In the genomic region with DNA sequence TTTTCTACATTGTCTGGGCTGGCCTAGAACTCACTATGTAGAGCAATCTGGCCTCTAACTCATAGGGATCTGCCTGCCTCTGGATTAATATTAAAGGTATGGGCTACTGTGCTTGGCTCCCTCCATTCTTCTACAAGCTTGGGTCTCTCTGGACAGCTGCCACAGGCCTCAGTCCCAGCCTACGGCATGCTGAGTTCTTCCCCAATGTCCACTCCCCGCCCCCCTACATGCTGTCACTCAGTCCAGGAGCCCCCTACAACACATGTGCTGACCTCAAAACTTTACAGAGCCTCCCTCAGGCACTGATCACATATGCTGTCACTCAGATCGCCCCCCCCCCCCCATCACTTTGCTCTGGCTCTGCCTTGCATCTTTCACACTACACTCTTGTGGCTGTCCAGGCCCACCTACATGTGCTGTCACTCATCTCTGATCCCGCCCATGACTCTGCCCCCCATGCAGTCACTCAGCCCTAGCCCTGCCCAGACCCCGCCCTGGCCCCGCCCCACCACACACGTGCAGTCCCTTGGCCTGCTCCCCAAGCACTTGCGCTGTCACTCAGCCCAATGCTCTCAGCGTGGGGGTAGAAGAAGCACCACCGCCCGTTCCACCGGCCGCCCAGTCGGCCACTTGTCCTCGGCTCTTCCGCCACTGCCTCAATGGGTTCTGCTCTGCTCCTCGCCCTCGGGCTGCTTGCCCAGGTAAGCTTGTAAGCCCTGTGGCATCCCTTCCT, we compare ENCODE assay signal across 9 mouse cellular contexts. TPM values are rescaled to one million over a fixed set of nuclear protein-coding genes. Genes with fewer than 3 reads are reported as not detected.
A peak's percentile ranks its signal among the peaks of the same experiment; 100 is the strongest.
DNase-seq lines count a peak whose midpoint lies in the region; ATAC-seq and TF ChIP-seq lines count a peak whose summit lies in the region.
"Had no signal": no experiment of that assay in that cellular context is flagged by ENCODE, and none has a peak within 500 bp of the region (broad histone marks: within the 10 kb centered on the region; RNA-seq: fewer than 3 reads in every experiment).

Cdh15 (plus strand) TSS at position 138 of the 733 bp plus-strand sequence.

- no peaks in the 10 kb centered on the region for H3K4me1 ChIP-seq in kidney, adult 2 months (ENCODE audit: control insufficient read depth, insufficient read depth, low read length)
- H3K4me1 ChIP-seq in embryonic facial prominence, embryonic 14.5 days (ENCODE audit: control insufficient read depth, insufficient read depth, low read length), result peaks cover 8% of the 10 kb centered on the region
- no peaks in the 10 kb centered on the region for H3K4me1 ChIP-seq in hindbrain, embryonic 11.5 days (replicated peaks; ENCODE audit: control insufficient read depth, insufficient read depth, low read length)
- peaks cover 8% of the 10 kb centered on the region for H3K4me1 ChIP-seq in liver, embryonic 12.5 days

- H3K36me3 ChIP-seq in kidney, adult 2 months (ENCODE audit: control insufficient read depth, insufficient read depth, low read length), result no peaks in the 10 kb centered on the region
- no peaks in the 10 kb centered on the region for H3K36me3 ChIP-seq in embryonic facial prominence, embryonic 14.5 days (ENCODE audit: control insufficient read depth, insufficient read depth, low read length)
- H3K36me3 ChIP-seq in hindbrain, embryonic 11.5 days (ENCODE audit: control insufficient read depth, insufficient read depth, low read length), result no peaks in the 10 kb centered on the region
- H3K36me3 ChIP-seq in liver, embryonic 12.5 days, result no peaks in the 10 kb centered on the region

- TF ChIP-seq CTCF in kidney, adult 2 months (conservative IDR thresholded peaks at IDR 0.05; ENCODE audit: insufficient read depth, insufficient read length, low read depth, low read length), result no peak

- H3K27me3 ChIP-seq in kidney, adult 2 months (replicated peaks; ENCODE audit: control insufficient read depth, insufficient read depth, low read length), result no peaks in the 10 kb centered on the region
- H3K27me3 ChIP-seq in embryonic facial prominence, embryonic 14.5 days (replicated peaks; ENCODE audit: control insufficient read depth, insufficient read depth, low read length), result no peaks in the 10 kb centered on the region
- H3K27me3 ChIP-seq in hindbrain, embryonic 11.5 days (ENCODE audit: control insufficient read depth, insufficient read depth, low read length), result no peaks in the 10 kb centered on the region
- H3K27me3 ChIP-seq in liver, embryonic 12.5 days (replicated peaks), result peaks cover 94% of the 10 kb centered on the region

- 20% methylated on average over 17 of the region's 18 CpGs for WGBS in kidney, adult 2 months
- 11% methylated on average over 15 of the region's 18 CpGs for WGBS in embryonic facial prominence, embryonic 14.5 days
- WGBS in hindbrain, embryonic 11.5 days, result 14% methylated on average over 16 of the region's 18 CpGs
- WGBS in liver, embryonic 12.5 days (ENCODE audit: insufficient replicate concordance), result 16% methylated on average over 18 of the region's 18 CpGs

- H3K4me3 ChIP-seq in kidney, adult 2 months (ENCODE audit: insufficient read depth, low read depth, low read length), result no peak within 1 kb of the TSS
- peak within 1 kb of the TSS; percentile 30 for H3K4me3 ChIP-seq in embryonic facial prominence, embryonic 14.5 days (ENCODE audit: low read depth, low read length)
- no peak within 1 kb of the TSS for H3K4me3 ChIP-seq in hindbrain, embryonic 11.5 days (ENCODE audit: low read depth, low read length)
- H3K4me3 ChIP-seq in liver, embryonic 12.5 days, result 0 out of 2 replicates have a peak within 1 kb of the TSS, but pooled peaks have one; percentile 6

- peak within 1 kb of the TSS; percentile 37 for H3K4me2 ChIP-seq in embryonic facial prominence, embryonic 14.5 days (ENCODE audit: low read depth, low read length)
- H3K4me2 ChIP-seq in hindbrain, embryonic 11.5 days (replicated peaks; ENCODE audit: low read depth, low read length), result peak within 1 kb of the TSS; percentile 3; the same call in 1 of the 2 replicates
- peak within 1 kb of the TSS; percentile 45 for H3K4me2 ChIP-seq in liver, embryonic 12.5 days

- no peak within 1 kb of the TSS for H3K27ac ChIP-seq in kidney, adult 2 months (ENCODE audit: insufficient read depth, low read depth, low read length)
- peak within 1 kb of the TSS; percentile 63 for H3K27ac ChIP-seq in embryonic facial prominence, embryonic 14.5 days (replicated peaks; ENCODE audit: low read depth, low read length)
- no peak within 1 kb of the TSS for H3K27ac ChIP-seq in hindbrain, embryonic 11.5 days (ENCODE audit: low read depth, low read length)
- no peak within 1 kb of the TSS for H3K27ac ChIP-seq in liver, embryonic 12.5 days

- TF ChIP-seq POLR2A in kidney, adult 2 months (IDR thresholded peaks at IDR 0.05; ENCODE audit: low read depth, low read length), result no peak

- H3K9me3 ChIP-seq in embryonic facial prominence, embryonic 14.5 days (ENCODE audit: control insufficient read depth, low read length), result no peaks in the 10 kb centered on the region
- no peaks in the 10 kb centered on the region for H3K9me3 ChIP-seq in hindbrain, embryonic 11.5 days (ENCODE audit: control insufficient read depth, low read length)
- no peaks in the 10 kb centered on the region for H3K9me3 ChIP-seq in liver, embryonic 12.5 days (replicated peaks)

- DNase-seq in kidney, adult 2 months, result peak; percentile 24
- no peak for DNase-seq in kidney, adult 11 months
- DNase-seq in adrenal gland, postnatal 14 days, result peak; percentile 77
- peak; percentile 88 for DNase-seq in embryonic facial prominence, embryonic 14.5 days (ENCODE audit: low spot score)
- peak; percentile 66 for DNase-seq in hindbrain, embryonic 11.5 days (ENCODE audit: low spot score)
- DNase-seq in naive thymus-derived CD4-positive, alpha-beta T cell, adult 2 months (ENCODE audit: low read depth), result peak; percentile 16

- H3K9ac ChIP-seq in embryonic facial prominence, embryonic 14.5 days (ENCODE audit: low read depth, low read length), result peak within 1 kb of the TSS; percentile 3; the same call in 1 of the 2 replicates
- no peak within 1 kb of the TSS for H3K9ac ChIP-seq in hindbrain, embryonic 11.5 days (ENCODE audit: low read depth, low read length)
- H3K9ac ChIP-seq in liver, embryonic 12.5 days, result no peak within 1 kb of the TSS

- ATAC-seq in embryonic facial prominence, embryonic 14.5 days (ENCODE audit: low read depth), result peak; percentile 89
- ATAC-seq in hindbrain, embryonic 11.5 days (ENCODE audit: low FRiP score), result peak; percentile 79
- peak; percentile 85 for ATAC-seq in liver, embryonic 12.5 days
- no peak for ATAC-seq in activated CD4-positive, CD25-positive, alpha-beta regulatory T cell, adult 4 months

RNA-seq across cellular contexts. Expression of gene Cdh15, which starts in this region (rescaled TPM):
- 0.11 TPM in 1 of 2 replicates, not detected in the other for polyA plus RNA-seq in kidney, adult 2 months (2012; rRNA removed)
- total RNA-seq in adrenal gland, postnatal 14 days (2021), result 0.19 and 0.41 TPM in 2 replicates
- polyA plus RNA-seq in embryonic facial prominence, embryonic 14.5 days (2014; fragmentation: Nextera tagmentation; extraction: Ambion mirVana), result 34.5 and 40.7 TPM in 2 replicates
- 0.86 and 1.7 TPM in 2 replicates for polyA plus RNA-seq in hindbrain, embryonic 11.5 days (2014; fragmentation: Nextera tagmentation; extraction: Ambion mirVana)
- 0.17 and 0.66 TPM in 2 replicates for polyA plus RNA-seq in liver, embryonic 12.5 days (2016; fragmentation: Nextera tagmentation; extraction: Ambion mirVana)
- under 1 TPM; 0.14 to 0.26 TPM for polyA plus RNA-seq in activated CD4-positive, CD25-positive, alpha-beta regulatory T cell, adult 4 months (2017; shearing (Covaris generic))
- total RNA-seq: neutrophil, adult 5-6 weeks had no signal

Comparison
In these comparisons a context has a peak if more than half of its experiments do, and no peak if none do; other contexts are left out.
1. RNA of gene Cdh15 (polyA plus RNA-seq): 34.5 to 40.7 TPM in embryonic facial prominence, embryonic 14.5 days; 0.86 to 1.7 TPM in hindbrain, embryonic 11.5 days, 0.14 to 0.26 TPM in activated CD4-positive, CD25-positive, alpha-beta regulatory T cell, adult 4 months, 0.17 to 0.66 TPM in liver, embryonic 12.5 days and 0.11 TPM in kidney, adult 2 months; every median in the first group is over 10 times any median in the second.
2. Peak in DNase-seq in kidney, adult 2 months; RNA of the gene not detected or under 1 TPM.
3. Peak in DNase-seq in adrenal gland, postnatal 14 days; RNA of the gene not detected or under 1 TPM.
4. Peak in ATAC-seq, H3K4me3 ChIP-seq and H3K4me2 ChIP-seq in liver, embryonic 12.5 days; RNA of the gene not detected or under 1 TPM.
5. Peak in every context shown above with its lines, with median percentiles within 50 percentile points of each other: H3K4me2 ChIP-seq.